Mouse (Mus musculus): ENCODE results near the gene Appl2.

Appl2 gene

GRCm38 (mm10) chr10:83632806-83633374 is 15.6 kb downstream of the Appl2 start:
- no peak for DNase-seq (ENCODE audit: low read depth in 2 of 2, low spot score in 2 of 2)

- no peak for DNase-seq (ENCODE audit: low read depth in 2 of 2, low spot score in 2 of 2)
These were observed 16.8 kb downstream of the Appl2 start for GRCm38 (mm10) chr10:83631775-83632174.

GRCm38 (mm10) chr10:83630899-83631298 is 17.6 kb downstream of the Appl2 start:
- no peak for DNase-seq (ENCODE audit: low read depth in 2 of 2, low spot score in 2 of 2)

- no peak for DNase-seq (ENCODE audit: low read depth in 2 of 2, low spot score in 2 of 2)
These were observed 18.7 kb downstream of the Appl2 start for GRCm38 (mm10) chr10:83629878-83630277.

- DNase-seq (ENCODE audit: low read depth in 2 of 2, low spot score in 2 of 2): no peak
These were observed 19.3 kb downstream of the Appl2 start for GRCm38 (mm10) chr10:83629190-83629781.

GRCm38 (mm10) chr10:83628241-83628640 is 20.3 kb downstream of the Appl2 start:
- DNase-seq (ENCODE audit: low read depth in 2 of 2, low spot score in 2 of 2): no peak

GRCm38 (mm10) chr10:83627113-83627687 is 21.3 kb downstream of the Appl2 start:
- DNase-seq (ENCODE audit: low read depth in 2 of 2, low spot score in 2 of 2): no peak

GRCm38 (mm10) chr10:83624841-83625240 is 23.7 kb downstream of the Appl2 start:
- no peak for DNase-seq (ENCODE audit: low read depth in 2 of 2, low spot score in 2 of 2)

- no peak for DNase-seq (ENCODE audit: low read depth in 2 of 2, low spot score in 2 of 2)
These were observed 24.5 kb downstream of the Appl2 start for GRCm38 (mm10) chr10:83624065-83624464.

GRCm38 (mm10) chr10:83620350-83621055 is 28.0 kb downstream of the Appl2 start:
- no peak for DNase-seq (ENCODE audit: low read depth in 2 of 2, low spot score in 2 of 2)

GRCm38 (mm10) chr10:83618819-83619440 is 29.6 kb downstream of the Appl2 start:
- no peak for DNase-seq (ENCODE audit: low read depth in 2 of 2, low spot score in 2 of 2)

GRCm38 (mm10) chr10:83617366-83617765 is 31.2 kb downstream of the Appl2 start:
- peak; percentile 14 for DNase-seq (ENCODE audit: low read depth in 2 of 2, low spot score in 2 of 2)

- no peak for DNase-seq (ENCODE audit: low read depth in 2 of 2, low spot score in 2 of 2)
These were observed 35.8 kb downstream of the Appl2 start for GRCm38 (mm10) chr10:83612648-83613215.

- DNase-seq (ENCODE audit: low read depth in 2 of 2, low spot score in 2 of 2): no peak
These were observed 36.7 kb downstream of the Appl2 start for GRCm38 (mm10) chr10:83611863-83612262.

GRCm38 (mm10) chr10:83610518-83610917 is 38.0 kb downstream of the Appl2 start:
- no peak for DNase-seq (ENCODE audit: low read depth in 2 of 2, low spot score in 2 of 2)

GRCm38 (mm10) chr10:83608596-83608995 is 39.9 kb downstream of the Appl2 start:
- DNase-seq (ENCODE audit: low read depth in 2 of 2, low spot score in 2 of 2): no peak

- DNase-seq (ENCODE audit: low read depth in 2 of 2, low spot score in 2 of 2): no peak
These were observed 41.4 kb downstream of the Appl2 start for GRCm38 (mm10) chr10:83607111-83607510.

GRCm38 (mm10) chr10:83605637-83606183 is 42.8 kb downstream of the Appl2 start:
- DNase-seq (ENCODE audit: low read depth in 2 of 2, low spot score in 2 of 2): no peak

- DNase-seq (ENCODE audit: low read depth in 2 of 2, low spot score in 2 of 2): no peak
These were observed 44.5 kb downstream of the Appl2 start for GRCm38 (mm10) chr10:83603956-83604564.

- no peak for DNase-seq (ENCODE audit: low read depth in 2 of 2, low spot score in 2 of 2)
These were observed 47.9 kb downstream of the Appl2 start for GRCm38 (mm10) chr10:83600650-83601049.

GRCm38 (mm10) chr10:83594526-83594925 is 54.0 kb downstream of the Appl2 start:
- no peak for DNase-seq (ENCODE audit: low read depth in 2 of 2, low spot score in 2 of 2)

Data from CD8-positive naive resting alpha-beta T cell, adult 2 months (primary cell).